Mouse (Mus musculus): ENCODE measurements around the gene Tlr9.

DNA sequence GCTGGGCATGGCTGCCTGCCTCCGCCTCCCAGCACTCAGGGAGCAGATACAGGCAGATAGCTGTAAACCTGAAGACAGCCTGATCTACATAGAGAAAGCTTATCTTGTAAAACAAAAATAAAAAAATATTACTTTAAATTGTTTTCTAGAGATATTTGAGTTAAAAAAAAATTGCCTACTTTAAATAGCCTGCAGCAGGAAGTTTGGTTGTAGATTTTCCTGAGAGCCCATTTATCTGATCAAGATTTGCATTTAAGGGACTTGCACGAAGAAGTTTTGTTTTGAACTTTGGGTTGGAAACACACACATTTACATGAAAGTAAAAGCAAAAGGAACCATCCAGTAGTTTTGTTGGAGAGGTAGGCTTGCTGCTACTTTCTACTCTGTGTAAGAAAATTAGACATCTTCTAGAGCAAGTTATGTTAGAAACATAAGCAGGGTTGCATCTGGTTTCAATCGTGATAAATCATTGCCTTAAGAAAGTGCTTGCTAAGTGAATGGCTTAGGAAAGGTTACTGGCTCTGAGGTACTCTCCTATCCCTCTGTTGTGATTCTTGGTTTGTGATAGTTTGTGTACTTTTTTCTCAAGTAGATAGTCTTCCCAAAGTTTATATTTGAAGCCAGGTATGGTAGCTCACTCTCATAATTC lies 46.7 kb upstream of the Tlr9 start:
- TF ChIP-seq CTCF (IDR thresholded peaks at IDR 0.05) = no peak
- TF ChIP-seq EP300 (IDR thresholded peaks at IDR 0.05) = no peak
